Mouse (Mus musculus): ENCODE measurements around the gene Peli1.
A peak's percentile ranks its signal among the peaks of the same experiment; 100 is the strongest.
"Not testable (repeated sequence)": the region's sequence is repeated elsewhere in the genome, so short reads cannot be mapped to it uniquely, and the experiment has no call there.

The Peli1 gene

GRCm38 (mm10) chr11:21157595-21157994 is 66.5 kb downstream of the Peli1 start:
- DNase-seq = no peak

- DNase-seq = no peak
Measured at GRCm38 (mm10) chr11:21162093-21162492, 71.0 kb downstream of the Peli1 start.

- DNase-seq = no peak
Measured at GRCm38 (mm10) chr11:21163143-21163542, 72.1 kb downstream of the Peli1 start.

- DNase-seq = no peak
Measured at GRCm38 (mm10) chr11:21163673-21164072, 72.6 kb downstream of the Peli1 start.

GRCm38 (mm10) chr11:21164312-21164993 is 73.4 kb downstream of the Peli1 start:
- no peak for DNase-seq

GRCm38 (mm10) chr11:21164994-21165560 is 74.0 kb downstream of the Peli1 start:
- DNase-seq = peak; percentile 40

GRCm38 (mm10) chr11:21166495-21167096 is 75.5 kb downstream of the Peli1 start:
- no peak for DNase-seq

- no peak for DNase-seq
Measured at GRCm38 (mm10) chr11:21168828-21169607, 77.9 kb downstream of the Peli1 start.

- not testable (repeated sequence) for DNase-seq
Measured at GRCm38 (mm10) chr11:21169608-21169860, 78.4 kb downstream of the Peli1 start.

- no peak for DNase-seq
Measured at GRCm38 (mm10) chr11:21172281-21172680, 81.2 kb downstream of the Peli1 start.

- no peak for DNase-seq
Measured at GRCm38 (mm10) chr11:21173926-21174325, 82.8 kb downstream of the Peli1 start.

- DNase-seq = peak; percentile 76
Measured at GRCm38 (mm10) chr11:21174396-21174795, 83.3 kb downstream of the Peli1 start.

- DNase-seq = no peak
Measured at GRCm38 (mm10) chr11:21175063-21175462, 84.0 kb downstream of the Peli1 start.

GRCm38 (mm10) chr11:21176491-21176890 is 85.4 kb downstream of the Peli1 start:
- no peak for DNase-seq

GRCm38 (mm10) chr11:21178343-21178742 is 87.3 kb downstream of the Peli1 start:
- DNase-seq = peak; percentile 67

GRCm38 (mm10) chr11:21178998-21179645 is 88.0 kb downstream of the Peli1 start:
- no peak for DNase-seq

- DNase-seq = not testable (repeated sequence)
Measured at GRCm38 (mm10) chr11:21179873-21180272, 88.8 kb downstream of the Peli1 start.

- DNase-seq = no peak
Measured at GRCm38 (mm10) chr11:21180650-21181049, 89.6 kb downstream of the Peli1 start.

- no peak for DNase-seq
Measured at GRCm38 (mm10) chr11:21181616-21182015, 90.5 kb downstream of the Peli1 start.

GRCm38 (mm10) chr11:21182709-21183108 is 91.6 kb downstream of the Peli1 start:
- no peak for DNase-seq

- not testable (repeated sequence) for DNase-seq
Measured at GRCm38 (mm10) chr11:21191821-21192220, 100.7 kb downstream of the Peli1 start.

- DNase-seq = no peak
Measured at GRCm38 (mm10) chr11:21194851-21195250, 103.8 kb downstream of the Peli1 start.

Data from lung, postnatal 14 days (tissue).